Mouse (Mus musculus) lung, postnatal 25 days (tissue): ENCODE results near the gene Ufm1.

ENCODE experiments used
- DNase-seq: peaks from one replicate; pipeline ENCODE4 v3.0.0; 2022; ENCODE audit warnings: low spot score

Gene Ufm1

DNA sequence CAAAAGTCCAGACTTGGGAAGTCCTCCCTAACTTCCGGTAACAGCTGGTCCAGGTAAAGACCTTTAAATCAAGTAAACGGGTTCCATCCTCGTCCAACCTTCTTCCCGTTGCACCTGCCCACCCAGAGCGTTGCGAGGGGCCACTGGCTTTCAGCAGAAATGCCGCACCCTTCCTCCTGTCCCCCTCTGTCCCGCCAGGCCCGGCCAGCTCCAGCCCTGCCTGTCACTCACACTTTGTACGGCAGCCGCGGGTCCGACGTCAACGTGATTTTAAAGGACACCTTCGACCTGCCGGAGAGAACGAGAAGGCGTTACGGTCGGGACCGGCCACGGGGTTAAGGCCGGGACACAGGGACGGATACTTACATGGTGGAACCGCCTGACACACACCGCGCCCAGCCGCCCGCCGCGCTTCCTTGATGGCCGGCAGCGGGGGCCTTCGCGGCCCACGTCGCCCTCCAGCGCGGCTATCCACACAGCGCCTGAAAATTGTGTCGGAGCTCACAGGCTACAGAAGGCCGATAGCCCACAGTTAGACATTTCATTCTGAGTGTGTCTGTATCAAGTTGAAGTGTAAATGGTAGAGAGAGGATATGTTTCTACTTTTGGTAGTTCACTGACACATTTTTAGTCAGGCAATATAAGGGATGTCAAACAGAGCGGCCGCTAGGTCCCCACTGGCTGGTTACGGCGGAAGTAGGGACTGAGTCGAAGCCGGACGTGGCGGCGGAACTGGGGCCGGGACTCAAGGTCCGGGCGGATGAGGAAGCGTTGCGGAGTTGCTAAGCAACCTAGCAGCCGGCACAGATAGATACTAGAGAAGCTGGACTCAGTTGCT lies at the start of gene Ufm1:
Gene Ufm1 (minus strand): TSS at position 448 of the 838 bp plus-strand sequence.
- DNase-seq = peak; percentile 95

DNA sequence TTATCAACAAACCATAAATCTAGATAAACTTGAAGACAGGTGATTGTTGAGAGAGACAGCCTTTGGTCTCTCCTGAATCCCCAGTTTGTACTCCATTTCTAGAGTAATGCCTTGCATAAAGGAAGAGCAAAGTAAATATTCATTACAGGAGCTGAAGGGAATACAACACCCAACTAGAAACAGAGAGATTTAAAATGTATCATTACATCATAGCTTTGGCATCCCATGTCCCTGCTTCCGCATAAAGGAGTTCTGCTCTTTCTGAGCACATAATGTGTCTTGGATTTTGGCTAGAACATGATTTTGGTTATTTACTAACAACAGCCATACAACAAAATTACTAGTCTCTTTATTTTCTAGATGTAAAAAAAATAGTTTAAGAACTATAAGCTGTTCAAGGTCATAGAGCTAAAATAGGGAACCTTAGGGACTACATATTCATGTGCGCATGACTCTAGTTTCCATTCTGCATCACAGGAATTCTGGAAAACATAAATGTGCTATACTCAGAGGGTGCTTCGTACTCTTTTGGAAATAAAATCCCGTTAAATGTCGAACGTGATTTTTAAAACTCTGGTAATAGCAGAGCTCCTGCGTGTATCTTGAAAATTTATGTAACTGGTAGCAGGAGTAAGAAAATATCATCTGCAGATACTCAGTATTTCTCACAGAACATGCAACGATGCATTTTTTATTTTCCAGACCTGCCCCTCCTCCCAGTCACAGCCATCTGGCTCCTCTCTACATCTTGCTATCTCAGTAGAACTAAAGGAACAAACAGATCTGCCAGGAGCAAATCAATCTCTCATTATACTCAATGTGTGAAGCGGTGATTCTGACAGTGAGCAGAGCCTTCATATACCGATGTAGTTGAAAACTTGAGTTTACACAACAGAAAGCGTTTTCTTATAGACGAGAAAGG lies 27.2 kb upstream of the Ufm1 start:
- DNase-seq = no peak

DNA sequence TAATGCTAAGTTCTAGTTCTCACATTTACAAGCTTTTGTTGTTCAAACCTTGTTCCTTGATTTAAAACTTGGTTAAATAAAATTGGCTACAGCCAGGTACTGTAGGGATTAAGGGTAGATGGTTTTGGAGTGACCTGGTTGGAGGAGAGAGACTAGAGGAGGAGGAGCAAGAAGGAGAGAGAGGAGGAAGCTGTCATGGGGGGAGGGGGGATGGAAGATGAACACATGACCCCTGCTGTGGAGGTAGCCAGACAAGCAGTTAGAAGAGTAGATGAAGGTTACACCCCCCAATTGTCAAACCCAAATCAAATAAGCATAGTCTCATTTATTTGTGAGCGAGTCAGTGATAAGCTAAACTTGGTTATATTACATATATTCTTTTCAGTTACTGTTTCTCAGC lies 8.0 kb upstream of the Ufm1 start:
- DNase-seq = no peak

DNA sequence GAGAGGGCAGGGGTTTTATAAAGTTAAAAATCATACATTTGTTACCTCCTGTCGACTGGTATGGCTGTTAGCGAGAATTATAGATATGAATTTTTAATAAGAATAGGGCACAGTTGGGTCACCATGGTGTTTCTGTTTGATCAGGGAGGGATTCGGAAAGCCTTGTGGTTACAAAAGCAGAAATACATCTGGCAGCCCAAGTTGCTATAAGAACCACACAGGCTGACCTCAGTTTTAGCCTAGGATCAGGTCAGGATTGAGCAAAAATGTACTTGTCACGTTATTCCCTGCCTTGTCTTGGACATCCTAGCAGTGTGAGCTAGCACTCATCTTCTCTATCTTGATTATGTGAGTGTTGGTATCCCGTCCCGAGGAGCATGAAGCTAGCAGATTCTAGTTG lies 6.9 kb upstream of the Ufm1 start:
- DNase-seq = no peak

DNA sequence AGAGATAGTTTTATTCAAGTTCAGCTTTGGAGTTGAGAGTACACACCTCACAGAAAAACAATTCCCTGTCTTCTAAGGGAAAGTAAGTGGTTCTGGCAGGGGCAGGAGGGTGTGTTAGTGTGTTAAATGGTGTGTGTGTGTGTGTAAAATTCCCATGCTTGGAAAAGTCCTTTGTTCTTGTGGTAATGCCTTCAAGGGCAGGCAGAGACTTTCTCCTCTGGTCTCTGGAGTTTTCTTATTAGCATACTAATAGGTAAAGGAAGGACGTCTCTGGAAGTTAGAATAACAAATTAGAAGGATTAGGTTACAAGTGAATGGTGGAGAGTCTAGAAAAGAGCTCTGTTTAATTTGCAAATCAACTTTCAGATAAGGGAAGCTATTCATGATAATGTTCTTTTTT lies 5.6 kb upstream of the Ufm1 start:
- no peak for DNase-seq

DNA sequence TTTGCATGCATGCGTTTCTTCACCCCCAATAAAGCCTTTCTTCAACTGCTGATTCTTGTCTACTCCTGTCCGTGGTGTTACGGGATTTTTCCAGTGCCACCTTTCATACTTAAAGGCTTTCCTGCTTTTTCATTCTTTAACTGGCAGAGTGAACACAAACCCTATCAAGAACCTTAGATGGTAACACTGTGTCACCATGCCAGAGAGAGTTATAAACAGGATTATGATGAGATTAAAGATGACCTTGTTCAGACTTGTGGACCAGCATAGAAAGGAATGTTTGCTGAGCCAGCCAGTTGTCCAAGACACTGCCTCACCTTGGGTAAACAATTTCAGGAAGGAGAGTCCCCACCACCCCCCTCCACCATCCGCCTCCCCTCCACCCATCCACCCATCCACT lies 4.6 kb upstream of the Ufm1 start:
- DNase-seq = no peak

DNA sequence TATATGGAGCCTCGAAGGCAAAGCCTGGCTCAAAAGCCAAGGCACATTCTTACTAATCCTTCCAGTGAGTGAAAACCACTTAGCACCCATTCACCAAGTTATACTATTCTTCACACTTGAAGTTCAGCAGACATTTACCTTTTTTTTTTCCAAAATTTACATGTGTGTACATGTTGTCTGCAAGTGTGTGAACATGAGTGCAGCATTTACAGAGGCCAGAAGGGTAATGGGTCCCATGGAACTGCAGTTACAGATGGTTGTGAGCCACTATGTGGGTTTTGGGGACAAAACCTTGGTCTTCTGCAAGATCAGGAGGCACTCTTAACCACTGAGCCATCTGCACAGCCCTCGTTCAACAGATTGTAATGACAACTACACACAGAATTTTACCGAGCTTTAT lies 8.8 kb downstream of the Ufm1 start:
- DNase-seq = no peak

DNA sequence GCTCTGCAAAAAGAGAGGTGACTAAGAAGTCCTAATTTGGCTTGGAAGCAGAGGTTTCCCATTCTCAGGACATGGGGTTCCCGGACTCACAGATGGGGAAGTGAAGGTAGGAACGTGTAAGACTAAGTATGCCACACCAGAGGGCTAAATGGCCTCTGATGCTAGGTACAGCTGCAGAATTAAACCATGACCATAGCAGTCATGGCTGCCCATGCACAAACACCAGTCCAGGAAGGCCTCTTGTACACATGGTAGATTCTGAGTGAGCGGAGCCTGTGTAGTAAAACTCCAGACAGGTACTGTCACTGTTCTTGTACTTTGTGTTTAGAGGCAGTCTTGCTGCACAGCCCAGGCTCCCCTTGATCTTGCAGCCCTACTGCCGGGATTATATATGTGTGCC lies 9.4 kb downstream of the Ufm1 start:
- no peak for DNase-seq

DNA sequence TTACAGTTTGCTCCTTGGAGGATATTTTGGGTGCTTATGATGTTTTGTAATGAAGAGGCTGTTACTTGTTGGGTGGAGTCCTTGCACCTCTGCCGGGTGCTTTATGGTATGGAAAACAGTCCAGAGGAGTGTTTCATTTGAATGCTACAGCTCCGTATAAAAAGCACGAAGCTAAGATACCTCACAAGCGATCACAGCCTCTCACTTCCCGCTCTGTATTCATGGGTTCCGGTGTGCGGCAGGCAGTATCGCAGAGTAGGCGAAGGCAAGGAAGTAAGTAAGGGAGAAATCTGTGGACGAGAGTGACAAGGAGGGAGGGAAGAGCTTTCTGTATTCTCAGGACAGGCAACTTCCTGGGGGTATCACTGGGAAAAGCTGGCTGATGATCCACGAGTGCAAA lies 15.4 kb downstream of the Ufm1 start:
- DNase-seq = no peak

DNA sequence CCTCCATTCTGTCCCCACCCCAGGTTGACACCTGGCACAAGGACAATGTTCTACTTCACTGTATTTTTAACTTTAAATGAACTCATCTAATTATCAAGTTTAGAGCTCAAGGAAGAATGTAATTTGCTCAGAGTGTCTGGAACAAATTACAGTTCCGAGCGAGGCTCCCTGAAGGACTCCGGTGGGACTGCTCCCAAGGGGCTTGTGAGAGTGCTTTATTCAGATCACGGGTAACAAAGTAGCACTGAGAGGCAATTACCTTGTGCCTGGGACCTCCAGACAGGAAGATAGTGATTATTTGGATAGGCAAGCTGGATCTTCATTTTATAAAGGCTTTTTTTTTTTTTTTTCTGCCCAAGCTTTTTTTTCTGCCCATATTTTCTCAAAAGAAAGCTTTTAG lies 15.9 kb downstream of the Ufm1 start:
- DNase-seq = no peak

DNA sequence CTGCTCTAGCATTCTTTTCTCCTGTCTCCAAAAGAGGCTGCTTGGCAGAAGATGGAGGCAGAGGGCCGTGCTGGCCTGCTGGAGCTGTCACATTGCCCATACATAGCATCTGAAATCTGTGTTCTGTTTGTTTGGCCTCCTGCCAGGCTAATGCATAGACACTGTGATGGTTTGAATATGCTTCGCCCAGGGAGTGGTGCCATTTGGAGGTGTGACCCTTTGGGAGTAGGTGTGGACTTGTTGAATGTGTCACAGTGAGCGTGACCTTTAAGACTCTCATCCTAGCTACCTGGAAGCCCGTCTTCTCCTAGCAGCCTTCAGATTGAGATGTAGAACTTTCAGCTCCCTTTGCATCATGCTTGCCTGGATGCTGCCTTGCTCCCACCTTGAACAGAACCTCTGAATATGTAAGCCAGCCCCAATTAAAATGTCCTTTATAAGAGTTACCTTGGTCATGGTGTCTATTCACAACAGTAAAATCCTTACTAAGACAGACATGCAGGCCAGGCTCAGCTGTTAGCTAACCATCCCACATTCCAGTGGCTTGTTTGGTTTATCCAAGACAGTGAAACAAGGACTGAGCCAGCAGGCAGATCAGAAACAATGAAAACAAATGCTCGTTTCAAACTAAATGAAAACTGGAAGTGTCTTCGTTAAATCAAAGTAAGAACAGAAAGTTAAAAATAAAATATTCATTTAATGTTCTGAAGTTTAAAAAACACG lies 17.3 kb downstream of the Ufm1 start:
- DNase-seq = no peak

DNA sequence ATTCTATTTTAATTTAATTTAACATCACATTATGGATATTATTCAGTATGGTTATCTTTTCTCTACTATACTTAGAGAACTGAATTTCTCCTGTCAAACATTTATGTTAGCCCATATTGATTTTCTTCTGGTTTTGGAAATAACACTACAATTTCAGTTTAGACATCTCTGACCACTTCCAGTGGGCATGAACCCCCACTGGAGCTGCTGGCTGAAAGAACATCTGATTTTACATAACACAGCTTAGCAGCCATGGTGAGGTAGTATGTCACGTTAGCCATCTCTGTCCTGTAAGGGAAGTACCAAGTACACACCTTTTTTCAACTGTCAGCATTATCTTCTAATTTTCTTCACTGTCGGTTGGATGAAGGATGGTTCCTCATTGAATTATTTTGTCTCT lies 18.8 kb downstream of the Ufm1 start, which contains the start of gene Gm10985:
Gene Gm10985 (plus strand): TSS at position 301 of the 400 bp plus-strand sequence.
- no peak for DNase-seq

DNA sequence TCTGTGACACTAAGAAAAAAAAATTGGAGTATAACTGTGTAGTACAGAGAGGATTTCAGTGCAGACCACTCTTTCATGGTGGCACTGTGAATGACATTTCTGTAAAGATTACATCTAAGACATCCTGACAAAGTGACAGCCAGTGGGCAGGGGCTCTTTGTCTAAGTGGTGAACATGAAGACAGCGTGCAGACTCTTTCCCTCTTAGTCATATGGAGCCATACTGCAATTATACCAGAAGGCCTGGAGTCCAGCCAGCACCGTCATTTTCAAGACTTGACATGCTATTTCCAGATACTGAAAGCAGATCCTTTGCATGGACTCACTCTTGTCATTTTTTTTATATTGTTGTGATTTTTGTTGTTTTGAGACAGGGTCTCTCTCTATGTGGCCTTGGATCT lies 29.4 kb downstream of the Ufm1 start:
- DNase-seq = no peak

DNA sequence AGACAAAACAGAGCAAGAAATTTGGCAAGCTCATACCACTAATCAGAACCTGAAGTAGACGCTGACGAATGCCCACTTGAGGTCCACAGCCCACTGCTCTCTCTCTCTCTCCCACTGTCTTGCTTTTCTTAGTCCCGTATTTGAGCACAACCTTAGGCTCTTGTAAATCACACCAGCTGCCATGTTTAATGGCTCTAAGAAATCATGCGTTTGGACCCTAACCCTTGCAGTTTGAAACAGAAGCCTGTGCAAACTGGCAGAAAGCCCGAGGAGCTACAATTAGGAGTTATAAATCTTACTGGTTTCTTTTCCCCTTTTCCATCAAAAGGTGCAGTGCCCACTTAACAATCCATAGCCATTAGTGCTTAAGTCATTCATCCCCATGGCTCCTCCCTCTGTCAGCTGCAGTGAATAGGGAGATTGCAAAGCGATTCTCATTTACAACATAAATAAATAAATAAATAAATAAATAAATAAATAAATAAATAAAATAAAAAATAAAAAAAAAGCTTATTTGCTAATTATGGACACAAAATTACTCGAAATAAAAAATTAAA lies 50.1 kb downstream of the Ufm1 start:
- no peak for DNase-seq
